Mouse (Mus musculus): ENCODE measurements around the gene Gramd1a. TPM values are rescaled to one million over a fixed set of nuclear protein-coding genes. Genes with fewer than 3 reads are reported as not detected.

Gramd1a gene
- polyA plus RNA-seq, 1 experiment: 144 TPM

GRCm38 (mm10) chr7:31135717-31136116 is 20.0 kb downstream of the Gramd1a start:
- no peaks in the 10 kb centered on the region for H3K4me1 ChIP-seq (ENCODE audit: control insufficient read depth, insufficient read depth, low read length)
- 89% methylated on average over 10 of the region's 10 CpGs for WGBS
- no peak for TF ChIP-seq CTCF (IDR thresholded peaks at IDR 0.05; ENCODE audit: control insufficient read depth, insufficient read depth, low read length)
- TF ChIP-seq POLR2A (IDR thresholded peaks at IDR 0.05; ENCODE audit: borderline replicate concordance, control insufficient read depth, low read depth, low read length): no peak
- H3K27ac ChIP-seq (ENCODE audit: control insufficient read depth, insufficient read depth, low read depth, low read length, poor library complexity): no peak overlapping the region
- H3K4me3 ChIP-seq (replicated peaks; ENCODE audit: control insufficient read depth, low read depth, low read length): no peak overlapping the region

- Histone ChIP-seq H3K4me1 (ENCODE audit: control insufficient read depth, insufficient read depth, low read length) (no peaks in the 10 kb centered on the region), H3K4me3 (replicated peaks; ENCODE audit: control insufficient read depth, low read depth, low read length) (no peak overlapping the region), H3K27ac (ENCODE audit: control insufficient read depth, insufficient read depth, low read depth, low read length, poor library complexity) (no peak overlapping the region)
- WGBS: 76% methylated on average over 4 of the region's 4 CpGs
- TF ChIP-seq CTCF (IDR thresholded peaks at IDR 0.05; ENCODE audit: control insufficient read depth, insufficient read depth, low read length) (no peak), POLR2A (IDR thresholded peaks at IDR 0.05; ENCODE audit: borderline replicate concordance, control insufficient read depth, low read depth, low read length) (no peak)
Measured at GRCm38 (mm10) chr7:31131866-31132265, 23.8 kb downstream of the Gramd1a start.

GRCm38 (mm10) chr7:31130841-31131240 is 24.9 kb downstream of the Gramd1a start:
- Histone ChIP-seq H3K27ac (ENCODE audit: control insufficient read depth, insufficient read depth, low read depth, low read length, poor library complexity) (no peak overlapping the region), H3K4me3 (replicated peaks; ENCODE audit: control insufficient read depth, low read depth, low read length) (no peak overlapping the region), H3K4me1 (ENCODE audit: control insufficient read depth, insufficient read depth, low read length) (no peaks in the 10 kb centered on the region)
- WGBS: 26% methylated on average over 4 of the region's 4 CpGs
- TF ChIP-seq POLR2A (IDR thresholded peaks at IDR 0.05; ENCODE audit: borderline replicate concordance, control insufficient read depth, low read depth, low read length): no peak
- TF ChIP-seq CTCF (IDR thresholded peaks at IDR 0.05; ENCODE audit: control insufficient read depth, insufficient read depth, low read length): peak; percentile 79

GRCm38 (mm10) chr7:31130197-31130596 is 25.5 kb downstream of the Gramd1a start:
- H3K27ac ChIP-seq (ENCODE audit: control insufficient read depth, insufficient read depth, low read depth, low read length, poor library complexity): no peak overlapping the region
- no peak overlapping the region for H3K4me3 ChIP-seq (replicated peaks; ENCODE audit: control insufficient read depth, low read depth, low read length)
- 87% methylated on average over 7 of the region's 7 CpGs for WGBS
- no peaks in the 10 kb centered on the region for H3K4me1 ChIP-seq (ENCODE audit: control insufficient read depth, insufficient read depth, low read length)
- no peak for TF ChIP-seq CTCF (IDR thresholded peaks at IDR 0.05; ENCODE audit: control insufficient read depth, insufficient read depth, low read length)
- TF ChIP-seq POLR2A (IDR thresholded peaks at IDR 0.05; ENCODE audit: borderline replicate concordance, control insufficient read depth, low read depth, low read length): no peak

GRCm38 (mm10) chr7:31128157-31128705 is 27.5 kb downstream of the Gramd1a start:
- H3K27ac ChIP-seq (ENCODE audit: control insufficient read depth, insufficient read depth, low read depth, low read length, poor library complexity): no peak overlapping the region
- H3K4me3 ChIP-seq (replicated peaks; ENCODE audit: control insufficient read depth, low read depth, low read length): no peak overlapping the region
- TF ChIP-seq POLR2A (IDR thresholded peaks at IDR 0.05; ENCODE audit: borderline replicate concordance, control insufficient read depth, low read depth, low read length): no peak
- no peak for TF ChIP-seq CTCF (IDR thresholded peaks at IDR 0.05; ENCODE audit: control insufficient read depth, insufficient read depth, low read length)
- no peaks in the 10 kb centered on the region for H3K4me1 ChIP-seq (ENCODE audit: control insufficient read depth, insufficient read depth, low read length)
- 78% methylated on average over 9 of the region's 9 CpGs for WGBS

GRCm38 (mm10) chr7:31126851-31127724 is 28.6 kb downstream of the Gramd1a start, which contains the start of gene Scn1b:
Gene Scn1b (minus strand): TSS chr7:31127003.
- Histone ChIP-seq H3K4me1 (ENCODE audit: control insufficient read depth, insufficient read depth, low read length) (no peaks in the 10 kb centered on the region), H3K27ac (ENCODE audit: control insufficient read depth, insufficient read depth, low read depth, low read length, poor library complexity) (no peak within 1 kb of the TSS), H3K4me3 (replicated peaks; ENCODE audit: control insufficient read depth, low read depth, low read length) (no peak within 1 kb of the TSS)
- no peak for TF ChIP-seq POLR2A (IDR thresholded peaks at IDR 0.05; ENCODE audit: borderline replicate concordance, control insufficient read depth, low read depth, low read length)
- TF ChIP-seq CTCF (IDR thresholded peaks at IDR 0.05; ENCODE audit: control insufficient read depth, insufficient read depth, low read length): no peak
- 7% methylated on average over 57 of the region's 60 CpGs for WGBS

GRCm38 (mm10) chr7:31126211-31126751 is 29.4 kb downstream of the Gramd1a start:
- TF ChIP-seq CTCF (IDR thresholded peaks at IDR 0.05; ENCODE audit: control insufficient read depth, insufficient read depth, low read length): no peak
- no peak for TF ChIP-seq POLR2A (IDR thresholded peaks at IDR 0.05; ENCODE audit: borderline replicate concordance, control insufficient read depth, low read depth, low read length)
- no peaks in the 10 kb centered on the region for H3K4me1 ChIP-seq (ENCODE audit: control insufficient read depth, insufficient read depth, low read length)
- 1% methylated on average over 53 of the region's 53 CpGs for WGBS
- no peak overlapping the region for H3K4me3 ChIP-seq (replicated peaks; ENCODE audit: control insufficient read depth, low read depth, low read length)
- H3K27ac ChIP-seq (ENCODE audit: control insufficient read depth, insufficient read depth, low read depth, low read length, poor library complexity): no peak overlapping the region

GRCm38 (mm10) chr7:31125116-31125515 is 30.6 kb downstream of the Gramd1a start:
- 6% methylated on average over 13 of the region's 13 CpGs for WGBS
- Histone ChIP-seq H3K4me3 (replicated peaks; ENCODE audit: control insufficient read depth, low read depth, low read length) (no peak overlapping the region), H3K4me1 (ENCODE audit: control insufficient read depth, insufficient read depth, low read length) (no peaks in the 10 kb centered on the region), H3K27ac (ENCODE audit: control insufficient read depth, insufficient read depth, low read depth, low read length, poor library complexity) (no peak overlapping the region)
- TF ChIP-seq CTCF (IDR thresholded peaks at IDR 0.05; ENCODE audit: control insufficient read depth, insufficient read depth, low read length) (no peak), POLR2A (IDR thresholded peaks at IDR 0.05; ENCODE audit: borderline replicate concordance, control insufficient read depth, low read depth, low read length) (no peak)

Measured in bone marrow, adult 2 months (tissue).